Mouse (Mus musculus) liver, embryonic 14.5 days (tissue): ENCODE data around the gene Gm13124. TPM values are rescaled to one million over a fixed set of nuclear protein-coding genes. Genes with fewer than 3 reads are reported as not detected.
A peak's percentile ranks its signal among the peaks of the same experiment; 100 is the strongest.
"Not testable (repeated sequence)": the region's sequence is repeated elsewhere in the genome, so short reads cannot be mapped to it uniquely, and the experiment has no call there.

Source experiments
- ATAC-seq: fragments of 200-750 bp; cut with Nextera tagmentation; 2 replicates; pipeline ENCODE4 v1.8.0; 2017; ENCODE audit warnings: moderate number of reproducible peaks, mild to moderate bottlenecking, moderate library complexity; ENCODE audit not compliant: insufficient read depth
- DNase-seq, 3 experiments: peaks; one replicate each; pipeline ENCODE4 v3.0.0-alpha.2; 2012 to 2013; ENCODE audit warnings: low read depth in 3 of 3, low spot score in 3 of 3
- H3K27ac ChIP-seq: fragments of 300-500 bp; sonication (generic); 2 replicates; pipeline ENCODE4 v1.5.1; 2014; ENCODE audit warnings: moderate library complexity, mild to moderate bottlenecking, control low read depth, inconsistent platforms
- H3K27me3 ChIP-seq: fragments of 300-500 bp; sonication (generic); 2 replicates; pipeline ENCODE4 v1.6.1; 2014; ENCODE audit warnings: mild to moderate bottlenecking, low read length, moderate library complexity; ENCODE audit not compliant: control insufficient read depth, insufficient read depth
- H3K36me3 ChIP-seq: fragments of 300-500 bp; sonication (generic); replicated peaks from 2 replicates; pipeline ENCODE4 v1.6.1; 2014; ENCODE audit warnings: low read depth; ENCODE audit not compliant: control insufficient read depth, insufficient read depth
- H3K4me1 ChIP-seq, 2 experiments: fragments of 200-500 bp in 1 of 2; fragments of 300-500 bp in 1 of 2; sonication (generic) in 1 of 2; replicated peaks; 2 replicates each; pipeline ENCODE4 v1.6.1; 2012 to 2014; ENCODE audit warnings: antibody characterized with exemption in 1 of 2, inconsistent platforms in 1 of 2, low read length in 1 of 2; ENCODE audit not compliant: control insufficient read depth in 2 of 2, insufficient read depth in 2 of 2
- H3K4me2 ChIP-seq: fragments of 300-500 bp; sonication (generic); 2 replicates; pipeline ENCODE4 v1.6.1; 2014; ENCODE audit warnings: low read depth, mild to moderate bottlenecking, control low read depth, moderate library complexity
- H3K4me3 ChIP-seq, 2 experiments: fragments of 200-500 bp in 1 of 2; fragments of 300-500 bp in 1 of 2; sonication (generic) in 1 of 2; 2 replicates each; pipeline ENCODE4 v1.5.1; 2012 to 2014; ENCODE audit warnings: low read depth in 2 of 2, low read length in 2 of 2, mild to moderate bottlenecking in 2 of 2, control low read depth in 1 of 2, inconsistent platforms in 1 of 2, moderate library complexity in 1 of 2; ENCODE audit not compliant: insufficient read depth in 1 of 2
- H3K9ac ChIP-seq: fragments of 300-500 bp; sonication (generic); replicated peaks from 2 replicates; pipeline ENCODE4 v1.6.1; 2014; ENCODE audit warnings: mild to moderate bottlenecking, control low read depth, moderate library complexity
- H3K9me3 ChIP-seq: fragments of 300-500 bp; sonication (generic); 2 replicates; pipeline ENCODE4 v1.6.1; 2016; ENCODE audit warnings: low read length, mixed read lengths; ENCODE audit not compliant: control insufficient read depth
- CTCF ChIP-seq: IDR thresholded peaks from 2 replicates; pipeline ENCODE4 v1.5.1; 2016; ENCODE audit warnings: antibody characterized with exemption, low read depth, control low read depth
- EP300 ChIP-seq: IDR thresholded peaks from 2 replicates; pipeline ENCODE4 v1.6.1; 2016; ENCODE audit warnings: antibody characterized with exemption, low read depth
- WGBS: fragments of 180-500 bp; shearing (Covaris S2); extraction: QIAGEN DNeasy Blood & Tissue Kit; methylation state at CpG from one replicate; pipeline ENCODE4 v1.1.7; 2014; ENCODE audit not compliant: insufficient replicate concordance; 5-methylcytosine and 5-hydroxymethylcytosine counted together
- polyA plus RNA-seq, 2 experiments: library from polyadenylated mRNA; depleted of rRNA in 1 of 2; stranded (reverse) in 1 of 2; unstranded in 1 of 2; fragments of >200 nt; fragmentation: Nextera tagmentation in 1 of 2; extraction: Ambion mirVana in 1 of 2; gene quantifications; 2 replicates each; pipeline versions ENCODE4 v1.2.1 to v1.2.3; 2012 to 2014

Gm13124 gene
- polyA plus RNA-seq (2012; rRNA removed) (not detected in 2 replicates), polyA plus RNA-seq (2014; fragmentation: Nextera tagmentation; extraction: Ambion mirVana) (not detected in 2 replicates)

DNA sequence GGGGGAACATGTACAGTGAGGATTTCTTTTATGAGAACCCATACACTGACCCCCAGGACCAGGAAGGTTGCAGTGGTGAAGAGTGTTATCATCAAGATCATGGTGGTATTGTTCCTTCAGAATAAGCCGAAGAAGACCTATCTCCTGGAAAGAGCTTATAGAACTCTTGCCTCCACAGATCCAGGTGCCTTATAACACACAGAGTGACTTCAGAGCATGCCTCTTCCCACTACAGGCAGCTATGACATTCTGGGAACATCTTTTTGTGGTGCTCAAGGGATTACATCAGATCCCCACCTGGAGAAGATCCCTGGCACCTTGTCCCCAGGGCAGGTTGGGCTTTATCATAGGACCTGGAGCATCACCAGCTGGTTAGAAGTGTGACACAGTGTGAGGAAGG, at the start of gene Gm13124:
TSS of gene Gm13124 (minus strand) at position 101 of the 400 bp plus-strand sequence.
- no peak within 1 kb of the TSS for H3K27ac ChIP-seq
- H3K4me3 ChIP-seq: no peak within 1 kb of the TSS
- DNase-seq: no peak
- H3K4me1 ChIP-seq: no peaks in the 10 kb centered on the region
- ATAC-seq: no peak
- TF ChIP-seq CTCF (no peak), EP300 (no peak)
- H3K4me2 ChIP-seq: no peak within 1 kb of the TSS
- 55% methylated on average over 1 of the region's 1 CpGs for WGBS
- H3K27me3 ChIP-seq: no peaks in the 10 kb centered on the region
- no peaks in the 10 kb centered on the region for H3K9me3 ChIP-seq
- no peak within 1 kb of the TSS for H3K9ac ChIP-seq
- H3K36me3 ChIP-seq: no peaks in the 10 kb centered on the region

DNA sequence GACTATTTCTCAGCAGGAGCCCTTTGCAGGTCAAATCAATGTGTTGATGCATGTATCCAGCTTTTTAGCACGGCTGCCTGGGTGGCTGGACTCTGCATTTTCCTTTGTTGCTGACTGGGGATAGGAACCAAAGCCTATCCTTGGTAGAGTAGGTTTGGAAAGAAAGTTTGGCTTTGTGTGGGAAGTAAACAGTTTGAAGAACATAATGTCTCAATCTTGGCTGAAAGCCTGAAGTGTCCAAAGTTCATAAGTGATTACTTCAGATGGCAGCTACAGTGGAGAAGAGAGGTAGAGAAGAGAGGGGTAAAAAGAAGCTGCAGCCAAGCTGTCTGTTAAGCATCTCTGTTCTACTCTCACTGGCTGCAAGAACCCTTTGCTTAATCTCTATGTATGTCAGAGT, 49.7 kb upstream of the Gm13124 start:
- H3K4me3 ChIP-seq: no peak overlapping the region
- 35% methylated on average over 1 of the region's 1 CpGs for WGBS
- no peak overlapping the region for H3K4me2 ChIP-seq
- H3K36me3 ChIP-seq: no peaks in the 10 kb centered on the region
- H3K4me1 ChIP-seq: no peaks in the 10 kb centered on the region
- ATAC-seq (no peak), DNase-seq (no peak)
- H3K27me3 ChIP-seq: no peaks in the 10 kb centered on the region
- H3K9ac ChIP-seq: no peak overlapping the region
- TF ChIP-seq CTCF: no peak
- no peak for TF ChIP-seq EP300
- H3K27ac ChIP-seq: no peak overlapping the region
- no peaks in the 10 kb centered on the region; the same call in 1 of the 2 replicates for H3K9me3 ChIP-seq

DNA sequence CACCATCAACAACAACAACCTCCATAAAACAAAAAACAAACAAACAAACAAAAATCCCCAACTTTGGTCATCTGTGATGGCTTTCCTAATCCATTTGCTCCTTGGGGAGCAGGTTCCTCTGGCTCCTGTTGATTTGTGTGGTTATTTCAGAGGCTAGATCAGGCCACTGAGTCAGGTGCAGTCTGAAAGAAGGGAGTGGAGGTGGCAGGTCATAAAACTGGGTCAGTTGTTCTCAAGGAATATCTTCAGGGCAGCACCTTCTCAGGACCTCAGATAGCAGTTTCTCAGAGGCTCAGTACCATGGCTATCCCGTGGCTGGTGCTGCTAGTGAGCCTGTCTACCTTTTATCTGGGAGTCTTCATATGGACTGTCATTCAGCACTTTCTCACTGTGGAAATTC, 48.5 kb upstream of the Gm13124 start, which contains the start of gene Aadacl4:
TSS of gene Aadacl4 (plus strand) at position 301 of the 400 bp plus-strand sequence.
- H3K4me1 ChIP-seq: no peaks in the 10 kb centered on the region
- no peak within 1 kb of the TSS for H3K4me2 ChIP-seq
- 25% methylated on average over 1 of the region's 1 CpGs for WGBS
- TF ChIP-seq CTCF (no peak), EP300 (no peak)
- DNase-seq (no peak), ATAC-seq (no peak)
- no peak within 1 kb of the TSS for H3K27ac ChIP-seq
- no peak within 1 kb of the TSS for H3K4me3 ChIP-seq
- no peaks in the 10 kb centered on the region; the same call in 1 of the 2 replicates for H3K9me3 ChIP-seq
- H3K27me3 ChIP-seq: no peaks in the 10 kb centered on the region
- no peaks in the 10 kb centered on the region for H3K36me3 ChIP-seq
- no peak within 1 kb of the TSS for H3K9ac ChIP-seq

DNA sequence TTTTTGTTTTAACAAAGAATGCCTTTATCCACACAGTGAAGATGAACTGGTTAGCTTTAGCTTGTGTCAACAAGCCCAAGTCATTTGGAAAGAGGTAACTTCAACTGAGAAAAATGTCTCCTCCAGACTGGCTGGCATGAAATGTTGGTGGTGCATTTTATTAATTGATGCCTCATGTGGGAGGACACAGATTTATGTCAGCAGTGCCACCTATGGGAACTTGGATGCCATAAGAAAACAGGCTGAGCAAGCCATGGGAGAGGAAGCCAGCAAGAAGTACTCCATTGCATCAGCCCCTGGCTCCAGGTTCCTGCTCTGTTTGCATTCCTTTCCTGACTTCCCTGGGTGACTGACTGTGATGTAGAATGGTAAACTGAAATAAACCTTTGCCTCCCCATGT, 27.9 kb upstream of the Gm13124 start:
- Histone ChIP-seq H3K36me3 (no peaks in the 10 kb centered on the region), H3K9me3 (no peaks in the 10 kb centered on the region), H3K4me3 (no peak overlapping the region), H3K27me3 (no peaks in the 10 kb centered on the region), H3K4me1 (no peaks in the 10 kb centered on the region), H3K4me2 (no peak overlapping the region), H3K27ac (no peak overlapping the region), H3K9ac (no peak overlapping the region)
- ATAC-seq (no peak), DNase-seq (no peak)
- TF ChIP-seq EP300 (no peak), CTCF (no peak)

DNA sequence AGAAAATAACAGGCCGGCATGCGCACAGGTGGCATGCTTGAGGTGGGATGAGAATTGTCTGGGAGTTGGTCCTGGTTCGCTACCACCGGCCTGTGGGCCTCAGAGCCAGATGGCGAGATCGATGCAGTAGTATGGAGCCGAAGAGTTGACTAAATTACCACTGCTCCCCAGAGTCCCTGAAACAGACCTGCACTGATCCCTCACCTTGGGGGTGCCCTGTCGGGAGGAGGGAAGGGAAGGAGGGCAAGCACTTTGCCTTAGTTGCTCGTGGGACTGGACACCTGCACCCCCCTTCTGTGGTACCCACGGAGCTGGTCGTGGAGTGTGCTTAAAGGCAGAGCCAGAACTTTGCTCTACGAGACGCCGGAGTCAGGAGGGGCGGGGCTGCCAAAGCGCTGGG, 21.3 kb upstream of the Gm13124 start:
- H3K9me3 ChIP-seq, H3K9ac ChIP-seq, H3K4me1 ChIP-seq, DNase-seq, H3K4me2 ChIP-seq, H3K36me3 ChIP-seq, H3K27ac ChIP-seq, H3K4me3 ChIP-seq, H3K27me3 ChIP-seq: not testable (repeated sequence)
- 66% methylated on average over 12 of the region's 16 CpGs for WGBS
- 0 out of 2 replicates have a peak, but pooled peaks have one; percentile 26 for ATAC-seq

DNA sequence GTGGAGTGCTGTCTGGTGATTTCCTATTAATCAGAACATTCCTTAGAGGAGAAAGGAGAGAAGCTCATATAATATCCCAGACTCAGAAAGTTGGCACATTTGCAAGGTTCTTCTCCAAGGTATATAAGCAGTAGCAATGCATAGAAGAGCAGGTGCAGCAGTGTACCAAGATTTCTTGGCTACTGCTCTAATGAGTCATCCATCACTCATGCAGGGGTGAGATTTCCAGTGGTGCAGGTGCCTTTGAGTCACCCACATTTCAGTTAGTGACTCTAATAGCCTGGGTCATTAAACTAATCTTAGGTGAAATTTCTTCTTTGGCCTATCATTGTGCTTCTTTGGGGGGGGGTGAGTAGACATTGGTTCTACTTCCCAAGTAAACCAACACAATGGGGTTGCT, 2.8 kb upstream of the Gm13124 start:
- TF ChIP-seq EP300: no peak
- no peak for TF ChIP-seq CTCF
- Histone ChIP-seq H3K27ac (no peak overlapping the region), H3K4me2 (no peak overlapping the region), H3K36me3 (no peaks in the 10 kb centered on the region), H3K4me3 (no peak overlapping the region), H3K9ac (no peak overlapping the region), H3K4me1 (no peaks in the 10 kb centered on the region), H3K9me3 (no peaks in the 10 kb centered on the region), H3K27me3 (no peaks in the 10 kb centered on the region)
- ATAC-seq (no peak), DNase-seq (no peak)
